Comparison of ENCODE assay signal across 8 mouse cellular contexts in genomic region chr1:91179086-91179485, GRCm38 (mm10). TPM values are rescaled to one million over a fixed set of nuclear protein-coding genes. Genes with fewer than 3 reads are reported as not detected.
DNase-seq lines count a peak whose midpoint lies in the region; ATAC-seq and TF ChIP-seq lines count a peak whose summit lies in the region.
"Had no signal": no experiment of that assay in that cellular context is flagged by ENCODE, and none has a peak within 500 bp of the region (broad histone marks: within the 10 kb centered on the region; RNA-seq: fewer than 3 reads in every experiment).

No protein-coding gene starts in this region.

- no peak overlapping the region for H3K4me3 ChIP-seq in intestine, postnatal 0 days (ENCODE audit: low read depth, low read length)

- H3K9me3 ChIP-seq in intestine, postnatal 0 days (ENCODE audit: control insufficient read depth), result no peaks in the 10 kb centered on the region
- H3K9me3 ChIP-seq: neural tube, embryonic 12.5 days had no signal

- 0 out of 2 replicates have a peak, but pooled peaks have one; percentile 17 for ATAC-seq in intestine, postnatal 0 days

- 25% methylated on average over 5 of the region's 5 CpGs for WGBS in intestine, postnatal 0 days

- intact Hi-C loops in left cerebral cortex, postnatal 36 days (cut with DNase I), result loop anchor here (1.0 to 10.0 kb wide), 3 partner anchors 60 to 204 kb away; no protein-coding TSS in a partner anchor

- no peak overlapping the region for H3K9ac ChIP-seq in intestine, postnatal 0 days (ENCODE audit: low read depth, low read length)

- H3K4me1 ChIP-seq in intestine, postnatal 0 days (replicated peaks; ENCODE audit: control insufficient read depth, insufficient read depth, low read length), result no peaks in the 10 kb centered on the region

- TF ChIP-seq CTCF in intestine, postnatal 0 days (IDR thresholded peaks at IDR 0.05; ENCODE audit: low read depth), result peak; percentile 96

- DNase-seq in adipocyte (ENCODE audit: low spot score), result peak; percentile 57
- peak; percentile 71 for DNase-seq in embryo, embryonic 10.5 days (ENCODE audit: low spot score)
- peak; percentile 95 for DNase-seq in heart, adult 11 months
- DNase-seq in left cerebral cortex, postnatal 36 days (ENCODE audit: low spot score in 2 of 2), result peak; percentile 72 to 79
- peak; percentile 37 for DNase-seq in mesoderm, embryonic 11.5 days (ENCODE audit: low read depth, low spot score)
- DNase-seq in right cerebral cortex, postnatal 4 days, result peak; percentile 72

- peaks cover 10% of the 10 kb centered on the region; the same call in 1 of the 2 replicates for H3K27me3 ChIP-seq in intestine, postnatal 0 days (replicated peaks; ENCODE audit: control insufficient read depth, insufficient read depth, low read length)

- H3K4me2 ChIP-seq in intestine, postnatal 0 days (replicated peaks; ENCODE audit: low read depth), result peak overlapping the region; percentile 77

- no peak overlapping the region for H3K27ac ChIP-seq in intestine, postnatal 0 days (ENCODE audit: low read depth, low read length)
- H3K27ac ChIP-seq: neural tube, embryonic 12.5 days had no signal

- H3K36me3 ChIP-seq in intestine, postnatal 0 days (ENCODE audit: control insufficient read depth, insufficient read depth), result no peaks in the 10 kb centered on the region
- H3K36me3 ChIP-seq: neural tube, embryonic 12.5 days had no signal

RNA-seq across cellular contexts. Expression of gene Ramp1, which starts 0.5 kb away (rescaled TPM):
- 16.1 and 16.5 TPM in 2 replicates for polyA plus RNA-seq in intestine, postnatal 0 days (2015; fragmentation: Nextera tagmentation; extraction: Ambion mirVana)
- total RNA-seq in left cerebral cortex, postnatal 36 days (2021), result 10 to 100 TPM; 52.8 to 56.4 TPM

RNA-seq across cellular contexts. Expression of gene Rbm44, which starts 34.2 kb away (rescaled TPM):
- 0.13 and 0.52 TPM in 2 replicates for polyA plus RNA-seq in intestine, postnatal 0 days (2015; fragmentation: Nextera tagmentation; extraction: Ambion mirVana)
- total RNA-seq in left cerebral cortex, postnatal 36 days (2021), result not detected

Comparison
In these comparisons a context has a peak if more than half of its experiments do, and no peak if none do; other contexts are left out.
1. DNase-seq: peak in every context shown above with its lines; median percentile 95 in heart, adult 11 months; 76 in left cerebral cortex, postnatal 36 days; 72 in right cerebral cortex, postnatal 4 days; 71 in embryo, embryonic 10.5 days; 57 in adipocyte; 37 in mesoderm, embryonic 11.5 days.